Mouse (Mus musculus) heart, postnatal 0 days (tissue): ENCODE measurements at regions not wholly inside any gene's neighbourhood (a gene's known extent, or its start where the extent isn't known, plus 50 kb on each side); places are given as distances from the start of the nearest gene placed in this dataset.
A peak's percentile ranks its signal among the peaks of the same experiment; 100 is the strongest.

Source experiments
- ATAC-seq: fragments of 200-750 bp; cut with Nextera tagmentation; 2 replicates; pipeline ENCODE4 v1.8.0; 2017; ENCODE audit warnings: low read depth, moderate number of reproducible peaks, moderate library complexity; ENCODE audit not compliant: insufficient read depth
- DNase-seq: peaks from one replicate; pipeline ENCODE4 v3.0.0-alpha.2; 2016; ENCODE audit warnings: low spot score
- H3K27ac ChIP-seq: fragments of 300-500 bp; sonication (generic); 2 replicates; pipeline ENCODE4 v1.5.1; 2014; ENCODE audit warnings: low read depth, mild to moderate bottlenecking
- H3K27me3 ChIP-seq: fragments of 300-500 bp; sonication (generic); 2 replicates; pipeline ENCODE4 v1.6.1; 2014; ENCODE audit warnings: low read length, mixed read lengths; ENCODE audit not compliant: control insufficient read depth, insufficient read depth
- H3K36me3 ChIP-seq: fragments of 300-500 bp; sonication (generic); replicated peaks from 2 replicates; pipeline ENCODE4 v1.6.1; 2014; ENCODE audit warnings: low read length, mixed read lengths; ENCODE audit not compliant: control insufficient read depth, insufficient read depth
- H3K4me1 ChIP-seq: fragments of 300-500 bp; sonication (generic); 2 replicates; pipeline ENCODE4 v1.6.1; 2014; ENCODE audit warnings: antibody characterized with exemption; ENCODE audit not compliant: control insufficient read depth, insufficient read depth
- H3K4me2 ChIP-seq: fragments of 300-500 bp; sonication (generic); 2 replicates; pipeline ENCODE4 v1.6.1; 2014; ENCODE audit warnings: low read depth, mild to moderate bottlenecking, low read length, moderate library complexity
- H3K4me3 ChIP-seq: fragments of 300-500 bp; sonication (generic); 2 replicates; pipeline ENCODE4 v1.5.1; 2014; ENCODE audit warnings: low read depth, low read length
- H3K9ac ChIP-seq: fragments of 300-500 bp; sonication (generic); replicated peaks from 2 replicates; pipeline ENCODE4 v1.6.1; 2014; ENCODE audit warnings: low read depth, low read length, mixed read lengths
- H3K9me3 ChIP-seq: fragments of 300-500 bp; sonication (generic); replicated peaks from 2 replicates; pipeline ENCODE4 v1.6.1; 2016; ENCODE audit warnings: low read length; ENCODE audit not compliant: control insufficient read depth
- CTCF ChIP-seq: IDR thresholded peaks from 2 replicates; pipeline ENCODE4 v1.5.1; 2016; ENCODE audit warnings: antibody characterized with exemption, control low read depth, low read depth
- EP300 ChIP-seq: IDR thresholded peaks from 2 replicates; pipeline ENCODE4 v1.6.1; 2016; ENCODE audit warnings: antibody characterized with exemption, low read depth
- WGBS: fragments of 180-500 bp; shearing (Covaris S2); extraction: QIAGEN DNeasy Blood & Tissue Kit; methylation state at CpG from one replicate; pipeline ENCODE4 v1.1.7; 2014; 5-methylcytosine and 5-hydroxymethylcytosine counted together

DNA sequence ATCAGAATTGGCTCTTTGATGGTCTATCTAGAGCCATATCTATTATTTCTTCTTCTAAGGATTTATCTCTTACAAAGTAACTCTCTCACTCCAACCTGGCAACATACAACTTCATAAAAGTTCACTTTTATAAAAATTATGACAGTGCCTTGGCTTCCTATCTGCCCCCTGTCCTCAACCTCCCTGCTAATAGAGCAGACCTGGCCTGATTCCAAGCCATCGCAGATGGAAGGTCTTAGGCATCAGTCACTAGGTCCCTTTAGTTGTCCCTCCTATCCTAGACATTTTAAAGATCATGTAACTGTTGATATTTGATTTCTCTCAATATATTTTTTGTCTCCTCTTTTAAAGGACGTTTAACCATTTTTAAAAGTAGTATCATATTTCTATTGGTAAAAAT is 1974.3 kb upstream of the Slc39a10 start:
- Histone ChIP-seq H3K9me3 (no peaks in the 10 kb centered on the region), H3K4me3 (no peak overlapping the region), H3K36me3 (no peaks in the 10 kb centered on the region), H3K9ac (no peak overlapping the region), H3K4me2 (no peak overlapping the region), H3K27ac (no peak overlapping the region), H3K27me3 (no peaks in the 10 kb centered on the region), H3K4me1 (no peaks in the 10 kb centered on the region)
- no peak for ATAC-seq
- 67% methylated on average over 2 of the region's 2 CpGs for WGBS
- no peak for TF ChIP-seq CTCF
- no peak for TF ChIP-seq EP300
- no peak for DNase-seq

- ATAC-seq (no peak), DNase-seq (peak; percentile 60)
- no peaks in the 10 kb centered on the region for H3K36me3 ChIP-seq
- H3K9me3 ChIP-seq, result no peaks in the 10 kb centered on the region
- no peak overlapping the region for H3K4me3 ChIP-seq
- no peak overlapping the region for H3K4me2 ChIP-seq
- H3K27ac ChIP-seq, result no peak overlapping the region
- no peak for TF ChIP-seq CTCF
- no peak for TF ChIP-seq EP300
- no peak overlapping the region for H3K9ac ChIP-seq
- H3K4me1 ChIP-seq, result no peaks in the 10 kb centered on the region
- no peaks in the 10 kb centered on the region for H3K27me3 ChIP-seq
- WGBS, result 53% methylated on average over 1 of the region's 1 CpGs
Observed at GRCm38 (mm10) chr1:48881373-48881772, 1988.7 kb upstream of the Slc39a10 start.

DNA sequence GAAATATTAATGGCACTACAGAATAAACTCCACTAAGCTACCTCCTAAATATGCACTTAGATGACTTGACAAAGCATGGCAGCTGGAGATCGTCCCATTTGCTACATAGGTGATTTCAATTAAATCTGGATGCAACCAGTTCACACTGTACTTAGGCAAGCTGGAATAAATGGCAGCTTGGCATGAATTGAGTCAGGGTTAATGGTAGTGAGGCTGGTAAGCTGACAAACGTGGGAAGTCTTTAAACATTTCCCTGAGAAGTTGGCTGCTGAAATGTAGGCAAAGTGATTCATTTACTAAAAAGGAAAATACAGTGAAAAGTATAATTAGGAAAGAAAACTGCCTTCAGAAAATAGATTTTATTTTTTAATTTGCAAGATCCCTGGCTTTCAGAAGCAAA is 2000.9 kb upstream of the Slc39a10 start:
- no peak for DNase-seq
- H3K9ac ChIP-seq, result no peak overlapping the region
- 49% methylated on average over 2 of the region's 2 CpGs for WGBS
- H3K27me3 ChIP-seq, result no peaks in the 10 kb centered on the region
- H3K9me3 ChIP-seq, result no peaks in the 10 kb centered on the region
- no peak overlapping the region for H3K4me3 ChIP-seq
- H3K4me2 ChIP-seq, result no peak overlapping the region
- H3K36me3 ChIP-seq, result no peaks in the 10 kb centered on the region
- H3K27ac ChIP-seq, result no peak overlapping the region
- ATAC-seq, result no peak
- H3K4me1 ChIP-seq, result no peaks in the 10 kb centered on the region
- no peak for TF ChIP-seq EP300
- no peak for TF ChIP-seq CTCF

DNA sequence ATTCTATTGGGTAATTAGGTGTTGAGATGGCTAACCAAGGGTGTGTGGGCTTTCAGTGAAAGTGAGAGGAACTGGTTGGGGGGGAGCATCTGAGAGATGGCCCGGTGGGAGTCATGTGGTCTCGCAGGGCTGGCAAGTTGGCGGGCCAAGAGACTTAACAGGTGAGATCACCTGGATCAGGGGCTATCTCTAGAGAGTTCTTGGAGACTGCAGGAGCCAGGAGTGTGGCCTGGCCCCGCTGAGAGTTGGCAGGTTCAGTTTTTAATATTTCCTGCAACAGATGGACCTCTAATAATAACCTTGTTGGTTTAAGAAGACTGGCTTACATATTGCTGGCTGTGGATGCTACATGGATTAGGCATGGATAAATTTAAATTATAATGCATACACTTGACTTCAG is 1984.0 kb upstream of the Tmeff2 start:
- DNase-seq, result no peak
- no peaks in the 10 kb centered on the region for H3K27me3 ChIP-seq
- H3K27ac ChIP-seq, result no peak overlapping the region
- no peaks in the 10 kb centered on the region for H3K4me1 ChIP-seq
- no peak for TF ChIP-seq EP300
- TF ChIP-seq CTCF, result no peak
- ATAC-seq, result no peak
- H3K9ac ChIP-seq, result no peak overlapping the region
- no peaks in the 10 kb centered on the region for H3K9me3 ChIP-seq
- H3K4me3 ChIP-seq, result no peak overlapping the region
- WGBS, result 82% methylated on average over 4 of the region's 4 CpGs
- H3K36me3 ChIP-seq, result no peaks in the 10 kb centered on the region
- no peak overlapping the region for H3K4me2 ChIP-seq

GRCm38 (mm10) chr1:48943126-48943525 is 1957.3 kb upstream of the Tmeff2 start:
- ATAC-seq, result no peak
- Histone ChIP-seq H3K4me2 (no peak overlapping the region), H3K9me3 (no peaks in the 10 kb centered on the region), H3K27ac (no peak overlapping the region), H3K9ac (no peak overlapping the region), H3K36me3 (no peaks in the 10 kb centered on the region), H3K4me3 (no peak overlapping the region), H3K4me1 (no peaks in the 10 kb centered on the region), H3K27me3 (no peaks in the 10 kb centered on the region)
- TF ChIP-seq EP300 (no peak), CTCF (no peak)
- 73% methylated on average over 2 of the region's 2 CpGs for WGBS
- DNase-seq, result no peak

- no peak for DNase-seq
- 93% methylated on average over 2 of the region's 2 CpGs for WGBS
- no peak overlapping the region for H3K4me3 ChIP-seq
- H3K4me1 ChIP-seq, result no peaks in the 10 kb centered on the region
- no peaks in the 10 kb centered on the region for H3K27me3 ChIP-seq
- no peaks in the 10 kb centered on the region for H3K36me3 ChIP-seq
- H3K27ac ChIP-seq, result no peak overlapping the region
- no peak for TF ChIP-seq CTCF
- no peak for TF ChIP-seq EP300
- ATAC-seq, result no peak
- H3K9ac ChIP-seq, result no peak overlapping the region
- no peak overlapping the region for H3K4me2 ChIP-seq
- H3K9me3 ChIP-seq, result no peaks in the 10 kb centered on the region
Observed at GRCm38 (mm10) chr1:48943826-48944225, 1956.6 kb upstream of the Tmeff2 start.
